Mouse (Mus musculus) liver, embryonic 11.5 days (tissue): ENCODE results near the gene Impad1. TPM values are rescaled to one million over a fixed set of nuclear protein-coding genes. Genes with fewer than 3 reads are reported as not detected.
A peak's percentile ranks its signal among the peaks of the same experiment; 100 is the strongest.

Experiments
- ATAC-seq: fragments of 200-750 bp; cut with Nextera tagmentation; replicated peaks from 2 replicates; pipeline ENCODE4 v1.8.0; 2017; ENCODE audit warnings: moderate number of reproducible peaks, mild to moderate bottlenecking, moderate TSS enrichment, moderate library complexity; ENCODE audit not compliant: low FRiP score
- DNase-seq: peaks from one replicate; pipeline ENCODE4 v3.0.0-alpha.2; 2017; ENCODE audit warnings: low spot score
- H3K27ac ChIP-seq: fragments of 300-500 bp; sonication (generic); 2 replicates; pipeline ENCODE4 v1.5.1; 2014; ENCODE audit warnings: mild to moderate bottlenecking, low read depth, low read length, control low read depth
- H3K27me3 ChIP-seq: fragments of 300-500 bp; sonication (generic); replicated peaks from 2 replicates; pipeline ENCODE4 v1.6.1; 2014; ENCODE audit warnings: low read length, mixed read lengths; ENCODE audit not compliant: control insufficient read depth, insufficient read depth
- H3K36me3 ChIP-seq: fragments of 300-500 bp; sonication (generic); 2 replicates; pipeline ENCODE4 v1.6.1; 2014; ENCODE audit warnings: mild to moderate bottlenecking, low read length, moderate library complexity, mixed read lengths; ENCODE audit not compliant: control insufficient read depth, insufficient read depth
- H3K4me1 ChIP-seq: fragments of 300-500 bp; sonication (generic); replicated peaks from 2 replicates; pipeline ENCODE4 v1.6.1; 2014; ENCODE audit warnings: low read length, mixed read lengths; ENCODE audit not compliant: control insufficient read depth, insufficient read depth
- H3K4me2 ChIP-seq: fragments of 300-500 bp; sonication (generic); 2 replicates; pipeline ENCODE4 v1.6.1; 2014; ENCODE audit warnings: mild to moderate bottlenecking, control low read depth, moderate library complexity
- H3K4me3 ChIP-seq: fragments of 300-500 bp; sonication (generic); 2 replicates; pipeline ENCODE4 v1.5.1; 2014; ENCODE audit warnings: low read depth, low read length, control low read depth
- H3K9ac ChIP-seq: fragments of 300-500 bp; sonication (generic); 2 replicates; pipeline ENCODE4 v1.6.1; 2014; ENCODE audit warnings: low read depth, low read length, control low read depth
- H3K9me3 ChIP-seq: fragments of 300-500 bp; sonication (generic); 2 replicates; pipeline ENCODE4 v1.6.1; 2016; ENCODE audit warnings: low read length, inconsistent platforms, mixed read lengths; ENCODE audit not compliant: control insufficient read depth
- whole genome bisulfite sequencing: fragments of 180-500 bp; shearing (Covaris S2); extraction: QIAGEN DNeasy Blood & Tissue Kit; methylation state at CpG from one replicate; pipeline ENCODE4 v1.1.7; 2014; 5-methylcytosine and 5-hydroxymethylcytosine counted together
- polyA plus RNA-seq: library from polyadenylated mRNA; unstranded; fragments of >200 nt; fragmentation: Nextera tagmentation; extraction: Ambion mirVana; gene quantifications from 2 replicates; pipeline ENCODE4 v1.2.1, GENCODE M21; 2014

Gene Impad1
- polyA plus RNA-seq = 20.5 and 21.4 TPM in 2 replicates

GRCm38 (mm10) chr4:4792992-4793834 lies at the start of gene Impad1:
Gene Impad1 (minus strand): TSS chr4:4793355.
- Histone ChIP-seq H3K4me1 (peaks cover 17% of the 10 kb centered on the region), H3K27ac (peak within 1 kb of the TSS; percentile 78)
- under 1% methylated on average over 48 of the region's 48 CpGs for WGBS

GRCm38 (mm10) chr4:4840145-4840544 lies 47.0 kb upstream of the Impad1 start:
- Histone ChIP-seq H3K4me2 (no peak overlapping the region), H3K27ac (no peak overlapping the region), H3K27me3 (no peaks in the 10 kb centered on the region), H3K36me3 (no peaks in the 10 kb centered on the region), H3K9me3 (no peaks in the 10 kb centered on the region), H3K9ac (no peak overlapping the region), H3K4me1 (no peaks in the 10 kb centered on the region), H3K4me3 (no peak overlapping the region)
- ATAC-seq (no peak), DNase-seq (no peak)
- WGBS = 50% methylated on average over 1 of the region's 1 CpGs

More at GRCm38 (mm10) chr4:4792992-4793834, at the start of gene Impad1:
- no peaks in the 10 kb centered on the region for H3K9me3 ChIP-seq
- DNase-seq (peak; percentile 86), ATAC-seq (peak; percentile 94)
- no peaks in the 10 kb centered on the region for H3K27me3 ChIP-seq
- H3K4me2 ChIP-seq = peak within 1 kb of the TSS; percentile 87
- H3K9ac ChIP-seq = peak within 1 kb of the TSS; percentile 97
- peak within 1 kb of the TSS; percentile 93 for H3K4me3 ChIP-seq
- H3K36me3 ChIP-seq = no peaks in the 10 kb centered on the region

- Histone ChIP-seq H3K27me3 (no peaks in the 10 kb centered on the region), H3K4me3 (no peak overlapping the region), H3K9me3 (no peaks in the 10 kb centered on the region), H3K4me1 (no peaks in the 10 kb centered on the region), H3K9ac (no peak overlapping the region), H3K27ac (no peak overlapping the region), H3K4me2 (no peak overlapping the region), H3K36me3 (no peaks in the 10 kb centered on the region)
- DNase-seq (no peak), ATAC-seq (no peak)
- WGBS = 62% methylated on average over 5 of the region's 5 CpGs
Observed at GRCm38 (mm10) chr4:4833789-4834295, 40.7 kb upstream of the Impad1 start.

- Histone ChIP-seq H3K27me3 (no peaks in the 10 kb centered on the region), H3K4me1 (no peaks in the 10 kb centered on the region), H3K4me2 (no peak overlapping the region), H3K27ac (no peak overlapping the region), H3K4me3 (no peak overlapping the region), H3K36me3 (no peaks in the 10 kb centered on the region), H3K9me3 (no peaks in the 10 kb centered on the region), H3K9ac (no peak overlapping the region)
- WGBS = 58% methylated on average over 2 of the region's 2 CpGs
- DNase-seq = no peak
- ATAC-seq = no peak
Observed at GRCm38 (mm10) chr4:4828131-4828530, 35.0 kb upstream of the Impad1 start.

GRCm38 (mm10) chr4:4822119-4822518 lies 29.0 kb upstream of the Impad1 start:
- WGBS = 73% methylated on average over 1 of the region's 1 CpGs
- no peak for DNase-seq
- no peaks in the 10 kb centered on the region for H3K27me3 ChIP-seq
- no peak overlapping the region for H3K9ac ChIP-seq
- no peak for ATAC-seq
- H3K9me3 ChIP-seq = no peaks in the 10 kb centered on the region
- H3K4me2 ChIP-seq = no peak overlapping the region
- no peak overlapping the region for H3K4me3 ChIP-seq
- no peaks in the 10 kb centered on the region for H3K4me1 ChIP-seq
- H3K27ac ChIP-seq = no peak overlapping the region
- H3K36me3 ChIP-seq = no peaks in the 10 kb centered on the region

- H3K9me3 ChIP-seq = no peaks in the 10 kb centered on the region
- H3K9ac ChIP-seq = peak overlapping the region; percentile 97
- ATAC-seq = peak; percentile 84
- H3K27ac ChIP-seq = peak overlapping the region; percentile 78
- H3K4me3 ChIP-seq = peak overlapping the region; percentile 93
- no peaks in the 10 kb centered on the region for H3K27me3 ChIP-seq
- WGBS = 2% methylated on average over 61 of the region's 61 CpGs
- peaks cover 17% of the 10 kb centered on the region for H3K4me1 ChIP-seq
- peak overlapping the region; percentile 87 for H3K4me2 ChIP-seq
- no peaks in the 10 kb centered on the region for H3K36me3 ChIP-seq
- DNase-seq = peak; percentile 65
Observed at GRCm38 (mm10) chr4:4792141-4792991, 789 bp downstream of the Impad1 start.

- H3K27me3 ChIP-seq = no peaks in the 10 kb centered on the region
- H3K27ac ChIP-seq = no peak overlapping the region
- H3K9ac ChIP-seq = no peak overlapping the region
- DNase-seq = no peak
- H3K4me2 ChIP-seq = peak overlapping the region; percentile 87
- no peaks in the 10 kb centered on the region for H3K36me3 ChIP-seq
- no peaks in the 10 kb centered on the region for H3K9me3 ChIP-seq
- WGBS = 86% methylated on average over 1 of the region's 1 CpGs
- H3K4me1 ChIP-seq = peaks cover 17% of the 10 kb centered on the region
- peak overlapping the region; percentile 93 for H3K4me3 ChIP-seq
- no peak for ATAC-seq
Observed at GRCm38 (mm10) chr4:4791180-4791579, 2.0 kb downstream of the Impad1 start.

- WGBS = 87% methylated on average over 2 of the region's 2 CpGs
- peaks cover 8% of the 10 kb centered on the region; the same call in 1 of the 2 replicates for H3K9me3 ChIP-seq
- H3K36me3 ChIP-seq = peaks cover 9% of the 10 kb centered on the region; the same call in 1 of the 2 replicates
- no peak overlapping the region for H3K27ac ChIP-seq
- ATAC-seq (no peak), DNase-seq (no peak)
- no peak overlapping the region for H3K4me3 ChIP-seq
- no peak overlapping the region for H3K4me2 ChIP-seq
- H3K4me1 ChIP-seq = peaks cover 11% of the 10 kb centered on the region
- H3K9ac ChIP-seq = no peak overlapping the region
- H3K27me3 ChIP-seq = no peaks in the 10 kb centered on the region
Observed at GRCm38 (mm10) chr4:4785169-4785568, 8.0 kb downstream of the Impad1 start.
